Mouse (Mus musculus): ENCODE measurements around the gene Osbpl8.
"Not testable (repeated sequence)": the region's sequence is repeated elsewhere in the genome, so short reads cannot be mapped to it uniquely, and the experiment has no call there.

Gene Osbpl8

DNA sequence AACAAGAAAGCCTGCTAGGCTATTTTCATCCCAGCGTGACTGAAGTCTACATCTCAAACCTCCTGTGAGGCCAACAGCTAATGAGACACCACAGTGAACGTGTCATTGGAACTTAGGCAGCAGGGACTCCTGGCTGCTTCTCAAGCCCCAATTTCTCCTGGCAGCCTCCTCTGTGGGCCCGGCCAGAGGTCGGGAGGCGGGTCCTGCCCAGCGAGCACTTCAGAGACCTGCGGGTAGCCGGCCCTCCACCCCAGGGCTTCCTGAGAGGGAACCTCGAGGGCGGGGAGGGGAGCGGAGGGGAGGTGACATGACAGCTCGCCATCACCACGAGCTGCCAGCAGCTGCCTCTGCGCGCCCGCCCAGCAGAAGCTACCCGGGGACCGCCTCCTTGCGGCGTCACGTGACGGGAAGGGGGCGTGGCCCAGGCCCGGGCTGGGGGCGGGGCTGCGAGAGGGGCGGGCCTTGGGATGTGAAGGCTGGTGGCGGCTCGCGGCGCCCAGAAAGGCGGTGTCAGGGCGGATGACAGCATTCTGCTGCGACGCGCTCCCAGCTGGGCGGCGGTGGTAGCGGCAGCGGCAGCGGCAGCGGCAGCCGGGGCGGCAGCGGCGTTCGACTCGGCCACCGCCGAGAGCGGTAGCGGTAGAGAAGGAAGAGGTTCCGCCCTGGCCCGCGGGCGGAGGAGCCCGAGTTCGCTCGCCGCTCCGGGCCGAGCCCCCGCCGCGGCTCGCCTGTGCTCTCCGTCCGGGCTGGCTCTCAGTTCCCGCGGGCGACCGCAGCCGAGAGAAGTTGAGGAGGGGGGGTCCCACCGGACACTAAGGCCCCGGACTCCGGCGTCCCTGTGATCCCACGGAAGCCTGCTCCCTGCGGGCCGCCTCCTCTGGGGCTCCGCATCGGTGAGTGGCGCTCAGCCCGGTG lies at the start of gene Osbpl8:
Osbpl8 (plus strand) TSS at position 449 of the 915 bp plus-strand sequence.
- peak; percentile 99 for DNase-seq

DNA sequence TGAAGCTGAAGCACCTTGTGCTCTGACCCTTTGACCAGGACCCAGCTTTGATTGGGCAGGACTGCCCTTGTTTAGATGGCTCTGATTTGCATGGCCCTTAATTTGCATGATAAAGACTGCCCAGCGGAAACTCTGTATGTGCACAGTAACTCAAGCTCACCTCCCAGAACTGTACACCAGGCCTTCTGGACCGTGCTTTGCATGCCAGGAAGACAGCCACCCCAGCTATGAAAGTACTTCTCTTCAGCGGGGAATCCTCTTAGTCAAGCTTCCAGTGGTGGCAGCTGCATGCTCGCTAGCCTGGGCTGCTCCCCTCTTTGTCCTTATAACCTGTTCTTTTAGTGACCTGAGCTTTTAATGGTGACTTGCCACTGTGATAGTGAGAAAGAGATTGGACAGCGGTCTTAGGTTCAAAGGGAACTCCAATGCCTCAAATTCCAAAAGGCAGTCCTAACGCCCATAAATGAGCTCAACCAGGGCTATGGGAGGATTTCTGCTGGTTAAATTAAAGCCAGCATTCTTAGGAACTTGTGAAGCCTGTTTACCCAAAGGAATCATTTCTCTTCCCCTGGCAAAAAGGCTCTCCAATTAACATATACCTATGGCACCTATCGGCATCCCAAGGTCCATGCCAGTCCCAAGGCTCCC lies 47.2 kb upstream of the Osbpl8 start:
- DNase-seq = no peak

DNA sequence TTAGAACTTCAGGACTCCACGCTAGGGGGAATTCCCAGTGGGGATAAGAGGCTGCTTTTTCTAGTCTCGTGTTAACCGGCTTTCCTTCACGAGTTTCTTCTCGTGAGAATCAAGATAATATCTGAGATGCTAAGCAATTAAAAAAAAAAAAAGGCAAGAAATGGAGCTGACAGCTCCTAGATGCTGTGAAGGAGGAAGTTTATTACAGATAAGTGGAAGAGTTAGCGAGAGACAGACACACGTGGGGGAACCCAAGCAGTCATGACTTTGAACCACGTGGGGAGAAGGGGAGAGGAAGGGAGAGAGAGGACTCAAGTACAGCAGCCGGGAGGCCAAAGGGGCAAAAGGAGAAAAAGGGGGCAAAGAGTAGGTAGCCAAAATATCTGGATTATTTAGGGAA lies 46.3 kb upstream of the Osbpl8 start:
- no peak for DNase-seq

DNA sequence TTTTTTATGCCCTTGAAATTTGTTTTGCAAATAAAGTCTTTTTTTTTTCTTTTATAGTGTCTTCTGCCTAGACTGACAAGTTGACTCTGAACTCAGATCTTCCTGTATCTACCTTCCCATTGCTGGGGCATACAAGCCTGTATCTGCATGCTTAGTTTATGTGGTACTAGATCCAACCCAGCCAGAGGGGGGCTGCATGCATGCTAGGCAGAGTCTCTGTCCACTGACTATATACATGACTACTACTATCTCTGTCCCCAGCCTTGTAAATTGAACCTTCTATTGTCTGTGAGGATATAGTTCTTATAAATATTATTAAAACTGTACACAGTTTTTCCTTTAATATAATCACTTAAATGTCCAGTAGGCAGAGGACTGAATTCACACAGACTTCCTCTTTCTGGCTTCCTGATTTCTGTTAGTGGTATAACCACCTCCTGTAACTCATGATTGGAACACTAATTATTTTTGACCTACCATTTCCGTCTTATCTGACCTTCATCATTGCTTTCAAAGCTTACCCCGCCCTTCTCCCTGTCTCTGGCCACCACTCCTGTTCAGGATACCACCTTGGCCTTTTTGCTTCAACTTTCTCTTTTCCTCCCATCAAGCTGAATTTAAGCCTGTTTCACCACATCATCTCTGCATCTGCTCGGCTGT lies 45.4 kb upstream of the Osbpl8 start:
- DNase-seq = no peak

- no peak for DNase-seq
Measured at GRCm38 (mm10) chr10:111119756-111120155, 44.8 kb upstream of the Osbpl8 start.

DNA sequence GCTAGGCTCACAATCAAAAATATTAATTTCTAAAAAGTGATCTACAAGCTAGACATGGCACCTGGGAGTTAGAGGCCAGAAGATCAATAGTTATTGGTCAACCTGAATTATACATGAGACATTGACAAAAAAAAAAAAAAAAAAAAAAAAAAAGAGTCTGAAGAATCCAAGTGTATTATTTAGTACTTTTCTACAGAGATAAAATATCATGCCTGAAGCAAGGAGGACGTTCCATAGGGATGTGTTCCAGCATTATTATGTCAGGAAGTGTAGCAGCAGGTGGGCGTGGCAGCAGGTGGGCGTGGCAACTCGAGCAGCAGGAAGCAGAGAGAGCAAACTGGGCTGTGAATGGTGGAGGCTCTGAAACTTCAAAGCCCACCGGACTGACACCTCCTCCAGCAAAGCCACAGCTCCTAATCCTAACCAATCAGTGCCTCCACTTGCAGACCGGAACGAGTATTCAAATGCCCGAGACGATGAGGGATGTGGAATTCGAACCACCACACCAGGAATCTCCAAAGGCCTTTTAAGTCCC lies 41.6 kb upstream of the Osbpl8 start:
- no peak for DNase-seq

GRCm38 (mm10) chr10:111124175-111124574 lies 40.4 kb upstream of the Osbpl8 start:
- no peak for DNase-seq

DNA sequence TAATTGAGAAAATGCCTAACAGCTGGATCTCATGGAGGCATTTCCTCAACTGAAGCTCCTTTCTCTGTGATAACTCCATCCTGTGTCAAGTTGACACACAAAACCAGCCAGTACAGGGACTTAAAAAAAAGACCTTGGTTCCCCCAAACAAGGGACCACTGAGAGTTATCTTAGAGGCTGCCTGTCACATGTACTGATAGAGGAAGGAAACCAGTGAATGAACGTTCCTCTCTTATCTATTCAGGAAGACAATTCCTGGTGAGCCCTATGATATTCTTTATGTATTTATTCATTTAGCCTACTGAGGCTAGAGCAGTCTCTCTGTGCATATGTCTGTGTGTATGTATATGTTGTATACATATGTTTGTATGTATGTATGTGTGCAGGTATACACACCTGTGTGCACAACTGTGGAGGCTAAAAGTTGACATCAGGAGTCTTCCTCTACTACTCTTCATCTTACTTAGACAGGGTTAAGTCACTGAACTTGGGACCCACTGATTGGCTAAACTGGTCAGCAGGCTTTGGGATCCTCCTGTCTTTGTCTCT lies 39.7 kb upstream of the Osbpl8 start:
- DNase-seq = no peak

DNA sequence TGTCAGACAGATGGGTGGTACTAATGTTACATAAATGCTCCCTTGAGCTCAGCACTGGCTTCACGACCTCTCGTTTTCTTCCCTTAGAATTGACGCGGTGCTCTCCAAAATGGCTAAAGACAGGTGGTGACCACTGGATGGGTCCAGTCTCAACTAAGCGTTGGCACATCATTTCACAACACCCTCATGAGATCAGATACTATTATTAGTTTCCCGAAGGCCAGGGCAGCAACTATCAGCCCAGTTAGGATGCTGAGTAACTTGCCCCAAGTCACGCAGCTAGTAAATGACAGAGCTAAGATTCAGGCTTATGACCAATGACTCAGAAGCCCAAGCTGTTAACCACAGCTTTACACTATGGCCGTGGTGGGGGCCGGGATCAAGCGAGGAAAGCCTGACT lies 37.2 kb upstream of the Osbpl8 start:
- DNase-seq = no peak

DNA sequence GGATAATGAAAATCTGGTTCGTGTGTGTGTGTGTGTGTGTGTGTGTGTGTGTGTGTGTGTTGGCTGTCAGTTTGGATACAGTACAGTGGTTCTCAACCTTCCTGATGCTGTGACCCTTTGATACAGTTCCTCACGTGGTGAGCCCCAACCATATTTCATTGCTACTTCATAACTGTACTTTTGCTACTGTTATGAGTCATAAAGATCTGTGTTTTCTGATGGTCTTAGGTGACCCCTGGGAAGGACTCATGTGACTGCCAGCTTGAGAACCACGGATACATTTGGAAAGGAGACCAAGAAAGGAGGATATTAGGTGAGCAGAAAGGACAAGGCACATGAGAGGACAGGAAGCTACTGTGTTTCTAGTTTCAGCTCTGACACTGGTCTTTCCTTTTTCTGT lies 36.1 kb upstream of the Osbpl8 start:
- no peak for DNase-seq

- DNase-seq = no peak
Measured at GRCm38 (mm10) chr10:111129867-111130620, 34.5 kb upstream of the Osbpl8 start.

DNA sequence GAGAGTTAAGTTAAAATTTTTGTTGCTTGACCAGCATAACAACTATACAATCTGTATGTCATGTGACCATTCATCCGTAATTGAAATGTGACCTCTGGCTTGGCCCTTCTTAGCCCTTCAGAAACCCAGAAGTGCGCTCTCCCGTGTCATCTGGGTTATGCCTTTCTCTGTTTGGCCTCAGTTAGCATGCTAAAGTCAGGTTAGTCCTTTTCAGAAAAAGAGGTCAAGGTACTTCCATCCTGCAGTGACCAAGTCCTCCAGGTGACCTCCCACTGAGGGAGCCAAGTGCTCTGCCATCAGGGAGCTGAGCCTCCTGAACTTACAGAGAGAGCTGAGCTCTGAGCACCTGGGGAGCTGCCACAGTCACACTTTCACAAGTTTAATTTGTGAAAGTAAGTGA lies 33.7 kb upstream of the Osbpl8 start:
- no peak for DNase-seq

- DNase-seq = no peak
Measured at GRCm38 (mm10) chr10:111133271-111133670, 31.3 kb upstream of the Osbpl8 start.

DNA sequence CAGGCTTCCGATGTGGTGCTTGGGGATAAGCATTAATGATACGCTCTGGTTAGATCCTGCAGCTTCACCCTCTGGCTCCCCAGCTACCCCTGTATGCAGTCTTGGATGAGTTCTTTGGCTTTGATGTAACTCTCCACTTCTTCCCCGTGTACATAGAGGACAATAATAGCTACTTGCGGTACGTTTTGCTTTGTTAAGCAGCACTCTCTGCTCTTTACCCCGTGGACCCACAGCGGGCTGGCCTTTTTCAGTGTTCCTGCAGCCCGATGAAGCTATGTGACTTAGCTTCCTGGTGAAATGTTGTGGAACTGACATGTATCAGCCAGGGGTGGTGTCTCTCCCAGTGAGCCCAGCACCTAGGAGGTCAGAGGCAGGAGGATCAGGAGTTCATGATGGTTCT lies 30.6 kb upstream of the Osbpl8 start:
- DNase-seq = no peak

GRCm38 (mm10) chr10:111134412-111134957 lies 30.1 kb upstream of the Osbpl8 start:
- no peak for DNase-seq

DNA sequence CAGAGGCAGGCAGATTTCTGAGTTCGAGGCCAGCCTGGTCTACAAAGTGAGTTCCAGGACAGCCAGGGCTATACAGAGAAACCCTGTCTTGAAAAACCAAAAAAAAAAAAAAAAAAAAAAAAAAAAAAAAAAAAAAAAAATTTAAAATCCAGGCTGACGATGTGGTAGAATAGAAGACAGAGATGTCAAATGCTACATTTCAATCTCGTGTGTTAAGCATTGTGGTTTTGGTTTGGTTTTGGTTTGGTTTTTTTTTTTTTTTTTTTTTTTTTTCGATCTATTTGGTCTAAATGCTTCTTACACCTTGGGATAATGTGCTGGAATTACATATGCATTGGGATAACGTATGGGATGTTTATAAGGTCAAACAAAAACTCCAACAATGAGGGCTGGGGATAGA lies 28.2 kb upstream of the Osbpl8 start:
- not testable (repeated sequence) for DNase-seq

- DNase-seq = no peak
Measured at GRCm38 (mm10) chr10:111137905-111138304, 26.6 kb upstream of the Osbpl8 start.

- DNase-seq = no peak
Measured at GRCm38 (mm10) chr10:111139170-111139569, 25.4 kb upstream of the Osbpl8 start.

GRCm38 (mm10) chr10:111139881-111140280 lies 24.7 kb upstream of the Osbpl8 start:
- DNase-seq = no peak

DNA sequence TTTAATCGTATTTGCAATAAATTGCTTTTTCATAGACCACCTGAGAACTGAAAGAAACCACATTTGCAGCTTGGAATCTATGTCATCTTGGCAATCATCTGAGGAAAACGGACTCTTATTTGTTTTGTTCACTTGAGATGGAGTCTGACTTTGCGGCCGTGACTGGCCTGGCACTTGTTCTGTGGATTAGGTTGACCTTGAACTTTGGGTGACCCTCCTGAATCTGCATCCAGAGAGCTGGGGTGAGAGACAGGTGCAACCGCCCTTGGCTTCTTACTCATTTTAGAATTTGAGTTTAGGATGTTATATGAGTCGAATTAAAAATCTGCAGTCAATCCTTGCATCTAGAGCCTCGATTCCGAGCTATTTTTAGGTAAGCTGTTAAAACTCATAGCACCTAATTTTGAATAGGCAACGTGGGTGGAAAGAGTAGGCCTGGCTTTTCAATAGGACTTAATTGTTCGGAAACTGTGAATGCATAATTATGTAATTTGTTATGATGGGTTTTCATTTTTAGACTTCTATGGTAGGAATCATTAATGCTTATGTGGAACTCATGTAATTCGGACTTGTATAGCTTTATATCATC lies 20.1 kb upstream of the Osbpl8 start:
- no peak for DNase-seq

DNA sequence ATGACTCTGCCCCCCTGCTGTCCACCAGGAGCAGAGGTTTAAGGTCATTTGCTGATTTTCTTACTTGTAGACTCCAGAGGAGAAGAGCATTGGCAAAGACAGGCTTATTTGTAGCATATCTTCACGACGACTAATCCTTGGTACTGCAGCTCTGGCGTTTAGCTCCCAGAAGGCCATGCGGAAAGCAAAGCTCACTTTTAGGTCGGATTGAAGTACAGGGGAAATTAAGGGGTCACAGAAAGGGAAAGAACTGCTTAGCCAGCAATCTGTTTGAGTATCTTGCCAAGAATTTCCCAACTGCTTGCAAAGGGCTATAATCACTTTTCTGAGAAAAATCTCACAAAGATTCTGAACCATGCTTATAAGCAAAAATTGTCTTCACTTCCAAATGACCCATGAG lies 14.8 kb upstream of the Osbpl8 start:
- no peak for DNase-seq

DNA sequence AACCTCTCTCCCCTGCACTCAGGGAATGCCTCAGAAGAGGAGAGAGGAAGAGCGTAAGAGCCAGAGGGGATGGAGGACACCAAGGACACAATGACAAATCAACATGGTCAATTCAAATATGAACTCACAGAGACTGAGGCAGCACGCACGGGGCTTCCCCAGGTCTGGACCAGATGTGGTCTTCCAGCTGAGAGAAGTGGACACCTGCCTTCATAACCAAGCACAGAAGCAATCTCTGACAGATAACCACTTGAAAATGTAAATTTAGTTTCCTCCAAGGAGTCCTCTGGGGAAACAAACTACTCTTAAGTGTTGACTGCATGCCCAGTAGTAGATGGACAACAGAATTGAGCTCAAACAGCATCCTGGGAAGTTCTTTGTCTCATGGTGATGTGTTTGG lies 9.5 kb upstream of the Osbpl8 start:
- DNase-seq = no peak
